Mouse (Mus musculus): ENCODE data around the gene 1700017N19Rik.

- TF ChIP-seq CTCF (IDR thresholded peaks at IDR 0.05; ENCODE audit: extremely low read depth, insufficient read depth, insufficient read length, insufficient replicate concordance) (no peak), POLR2A (IDR thresholded peaks at IDR 0.05; ENCODE audit: low read depth, low read length) (no peak)
Measured at GRCm38 (mm10) chr10:100619474-100619873, 29.2 kb downstream of the 1700017N19Rik start.
